Mouse (Mus musculus) liver, postnatal 0 days (tissue): ENCODE data around the gene Dock9. TPM values are rescaled to one million over a fixed set of nuclear protein-coding genes. Genes with fewer than 3 reads are reported as not detected.

Experiments
- ATAC-seq: fragments of 200-750 bp; cut with Nextera tagmentation; 2 replicates; pipeline ENCODE4 v1.8.0; 2017; ENCODE audit warnings: mild to moderate bottlenecking, moderate library complexity
- DNase-seq: peaks from one replicate; pipeline ENCODE4 v3.0.0-alpha.2; 2016
- H3K27ac ChIP-seq: fragments of 300-500 bp; sonication (generic); 2 replicates; pipeline ENCODE4 v1.5.1; 2014; ENCODE audit warnings: antibody characterized with exemption, moderate library complexity, mild to moderate bottlenecking, low read depth
- H3K27me3 ChIP-seq: fragments of 300-500 bp; sonication (generic); 2 replicates; pipeline ENCODE4 v1.6.1; 2014; ENCODE audit warnings: low read length, control low read depth, mixed read lengths; ENCODE audit not compliant: insufficient read depth
- H3K36me3 ChIP-seq: fragments of 300-500 bp; sonication (generic); replicated peaks from 2 replicates; pipeline ENCODE4 v1.6.1; 2014; ENCODE audit warnings: mild to moderate bottlenecking, control low read depth, low read length, moderate library complexity, mixed read lengths; ENCODE audit not compliant: insufficient read depth
- H3K4me1 ChIP-seq: fragments of 300-500 bp; sonication (generic); 2 replicates; pipeline ENCODE4 v1.6.1; 2014; ENCODE audit warnings: antibody characterized with exemption, mild to moderate bottlenecking, control low read depth; ENCODE audit not compliant: insufficient read depth
- H3K4me2 ChIP-seq: fragments of 300-500 bp; sonication (generic); 2 replicates; pipeline ENCODE4 v1.6.1; 2014; ENCODE audit warnings: low read depth, mild to moderate bottlenecking, low read length, moderate library complexity, mixed read lengths
- H3K4me3 ChIP-seq: fragments of 300-500 bp; sonication (generic); 2 replicates; pipeline ENCODE4 v1.5.1; 2014; ENCODE audit warnings: low read depth, low read length
- H3K9ac ChIP-seq: fragments of 300-500 bp; sonication (generic); replicated peaks from 2 replicates; pipeline ENCODE4 v1.6.1; 2014; ENCODE audit warnings: mild to moderate bottlenecking, moderate library complexity
- H3K9me3 ChIP-seq: fragments of 300-500 bp; sonication (generic); 2 replicates; pipeline ENCODE4 v1.6.1; 2016; ENCODE audit warnings: mild to moderate bottlenecking, control low read depth, low read length, mixed read lengths
- CTCF ChIP-seq: sonication (generic); IDR thresholded peaks from 2 replicates; pipeline ENCODE4 v1.5.1; 2016; ENCODE audit warnings: antibody characterized with exemption, low read depth
- EP300 ChIP-seq: IDR thresholded peaks from 2 replicates; pipeline ENCODE4 v1.6.1; 2016; ENCODE audit warnings: antibody characterized with exemption, low read depth, mild to moderate bottlenecking
- WGBS: fragments of 180-500 bp; shearing (Covaris S2); extraction: QIAGEN DNeasy Blood & Tissue Kit; methylation state at CpG from one replicate; pipeline ENCODE4 v1.1.7; 2014; ENCODE audit not compliant: insufficient replicate concordance; 5-methylcytosine and 5-hydroxymethylcytosine counted together
- polyA plus RNA-seq: library from polyadenylated mRNA; unstranded; fragments of >200 nt; fragmentation: Nextera tagmentation; extraction: Ambion mirVana; gene quantifications from 2 replicates; pipeline ENCODE4 v1.2.1, GENCODE M21; 2015

The Dock9 gene
- polyA plus RNA-seq, 1 experiment from 2014 or later = 1.4 TPM

DNA sequence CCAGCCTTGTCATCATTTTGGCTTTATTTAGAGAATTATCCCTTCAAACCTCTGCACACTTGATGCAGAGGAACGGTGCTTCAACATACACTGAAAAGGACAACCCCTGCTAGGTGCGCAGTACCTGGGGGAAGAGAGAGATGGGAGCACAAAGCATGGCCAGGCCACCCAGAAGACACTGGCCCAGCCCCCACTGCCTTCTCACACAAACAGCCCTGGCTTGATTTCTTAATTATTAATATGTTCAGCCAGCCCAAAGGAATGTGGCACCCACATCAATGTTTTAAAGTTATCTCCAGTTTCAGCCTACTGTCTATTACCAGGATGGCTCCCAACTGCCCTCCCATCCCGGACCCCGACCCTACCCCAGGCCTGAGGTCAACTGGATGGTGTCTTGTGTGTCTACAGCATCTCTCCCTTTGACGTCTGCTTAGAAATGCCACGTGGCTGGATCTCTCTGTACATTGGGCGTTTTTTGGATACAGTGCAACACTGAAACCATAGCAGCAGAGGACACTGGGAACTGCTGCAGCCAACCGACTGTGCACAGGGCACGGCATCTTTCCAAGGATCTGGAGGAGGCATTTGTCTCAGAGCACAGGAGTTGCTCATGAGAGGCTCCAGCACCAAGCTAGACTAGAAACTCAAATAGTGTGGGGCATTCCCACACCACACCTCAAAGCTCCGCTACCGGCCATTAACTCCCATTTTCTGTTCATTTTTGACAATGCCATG is 120.9 kb downstream of the Dock9 start:
- no peak for DNase-seq
- H3K4me2 ChIP-seq = no peak overlapping the region
- no peaks in the 10 kb centered on the region for H3K9me3 ChIP-seq
- no peaks in the 10 kb centered on the region for H3K36me3 ChIP-seq
- H3K27me3 ChIP-seq = no peaks in the 10 kb centered on the region
- no peak overlapping the region for H3K9ac ChIP-seq
- WGBS = 79% methylated on average over 11 of the region's 11 CpGs
- ATAC-seq = no peak
- no peak overlapping the region for H3K27ac ChIP-seq
- no peak overlapping the region for H3K4me3 ChIP-seq
- TF ChIP-seq EP300 (no peak), CTCF (no peak)
- no peaks in the 10 kb centered on the region; the same call in 1 of the 2 replicates for H3K4me1 ChIP-seq

DNA sequence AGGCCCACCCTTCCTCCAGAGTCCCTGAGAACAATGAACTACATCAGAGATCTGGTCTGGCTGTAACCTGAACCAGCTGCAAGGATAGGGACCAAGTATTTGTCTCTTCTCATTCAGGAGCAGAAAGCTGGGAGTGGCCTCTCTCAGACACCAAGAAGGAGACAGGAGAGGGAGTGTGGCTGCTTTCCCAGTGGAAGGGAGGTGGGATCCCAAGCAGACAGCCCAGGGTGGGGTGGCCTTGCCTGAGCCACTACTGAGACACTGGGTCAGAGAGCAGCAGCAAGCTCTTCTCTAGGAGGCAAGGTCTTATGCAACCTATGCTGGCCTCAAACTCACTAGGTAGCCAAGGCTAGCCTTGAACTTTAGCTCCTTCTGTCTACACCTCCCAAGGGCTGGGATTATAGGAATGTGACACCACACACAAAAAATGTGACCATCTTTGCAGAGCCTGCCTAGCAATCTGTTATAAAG is 121.5 kb downstream of the Dock9 start:
- H3K9ac ChIP-seq = no peak overlapping the region
- TF ChIP-seq EP300 = no peak
- TF ChIP-seq CTCF = no peak
- no peaks in the 10 kb centered on the region for H3K9me3 ChIP-seq
- no peaks in the 10 kb centered on the region for H3K27me3 ChIP-seq
- no peak for ATAC-seq
- DNase-seq = no peak
- H3K27ac ChIP-seq = no peak overlapping the region
- H3K36me3 ChIP-seq = no peaks in the 10 kb centered on the region
- H3K4me3 ChIP-seq = no peak overlapping the region
- H3K4me2 ChIP-seq = no peak overlapping the region
- no peaks in the 10 kb centered on the region; the same call in 1 of the 2 replicates for H3K4me1 ChIP-seq

DNA sequence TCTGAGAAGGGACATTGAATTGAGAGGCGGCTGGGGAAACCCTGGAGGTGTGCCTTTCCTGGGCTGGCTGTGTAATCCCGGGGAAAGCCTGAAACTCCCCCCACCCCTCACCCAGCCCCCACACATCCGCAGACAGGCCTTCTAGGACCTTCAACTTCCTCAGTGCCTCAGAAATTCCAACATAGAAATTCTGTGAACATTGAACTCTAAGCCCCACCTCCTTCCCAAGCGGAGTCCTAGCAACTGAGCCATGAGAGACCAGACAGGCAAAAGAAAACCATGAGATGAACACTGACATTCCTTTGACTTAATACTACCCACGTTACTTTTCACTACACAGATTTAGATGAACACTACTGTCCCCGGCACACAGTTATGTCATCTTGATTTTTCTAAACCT is 122.1 kb downstream of the Dock9 start:
- no peak; the same call in 1 of the 2 replicates for ATAC-seq
- Histone ChIP-seq H3K4me2 (no peak overlapping the region), H3K9me3 (no peaks in the 10 kb centered on the region), H3K27me3 (no peaks in the 10 kb centered on the region), H3K27ac (no peak overlapping the region), H3K36me3 (no peaks in the 10 kb centered on the region), H3K4me3 (no peak overlapping the region), H3K9ac (no peak overlapping the region), H3K4me1 (no peaks in the 10 kb centered on the region; the same call in 1 of the 2 replicates)
- 51% methylated on average over 6 of the region's 6 CpGs for WGBS
- TF ChIP-seq CTCF (no peak), EP300 (no peak)
- no peak for DNase-seq

DNA sequence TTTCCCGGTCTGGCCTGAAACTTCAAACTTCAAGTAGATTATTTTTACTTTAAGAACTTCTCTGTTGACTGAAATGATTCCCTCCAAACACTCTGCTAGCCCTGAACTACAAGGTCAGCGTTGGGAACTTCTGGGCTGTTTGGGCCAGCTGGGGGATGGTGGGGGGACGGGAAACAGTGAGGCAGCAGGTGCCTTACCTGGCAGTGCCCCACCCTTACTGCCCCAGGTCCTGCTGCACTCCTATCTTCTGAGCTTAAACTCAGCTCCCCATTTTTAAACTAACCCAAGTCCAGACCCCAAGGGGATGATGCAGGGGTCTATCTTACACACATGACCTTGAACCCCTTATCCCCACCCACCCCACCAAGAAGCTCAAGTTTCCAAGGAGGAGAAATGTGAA is 122.5 kb downstream of the Dock9 start:
- Histone ChIP-seq H3K9me3 (no peaks in the 10 kb centered on the region), H3K27me3 (no peaks in the 10 kb centered on the region), H3K4me1 (no peaks in the 10 kb centered on the region; the same call in 1 of the 2 replicates), H3K27ac (no peak overlapping the region), H3K9ac (no peak overlapping the region), H3K36me3 (no peaks in the 10 kb centered on the region), H3K4me3 (no peak overlapping the region), H3K4me2 (no peak overlapping the region)
- no peak for ATAC-seq
- DNase-seq = no peak
- TF ChIP-seq EP300 (no peak), CTCF (no peak)
- 70% methylated on average over 3 of the region's 3 CpGs for WGBS

DNA sequence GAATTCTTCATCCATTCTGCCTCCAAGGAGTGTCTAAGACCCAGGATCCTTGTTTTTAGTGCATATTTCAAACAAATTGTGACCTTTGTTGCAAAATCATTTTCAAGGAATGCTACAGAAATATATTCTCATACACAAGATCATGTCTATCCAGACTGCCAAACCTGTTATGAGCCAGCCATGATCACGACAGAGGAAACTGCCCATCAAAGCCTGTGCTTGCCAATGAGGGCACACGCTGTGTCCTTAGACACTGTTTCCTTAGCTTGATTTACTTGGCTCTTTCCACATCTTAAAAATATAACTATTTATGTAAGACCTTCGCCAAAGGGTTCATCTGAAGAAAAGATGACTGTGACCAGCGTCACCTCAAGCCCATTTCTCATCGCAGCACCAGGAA is 127.6 kb downstream of the Dock9 start:
- Histone ChIP-seq H3K4me2 (no peak overlapping the region), H3K4me3 (no peak overlapping the region), H3K27me3 (no peaks in the 10 kb centered on the region), H3K9ac (no peak overlapping the region), H3K4me1 (no peaks in the 10 kb centered on the region), H3K36me3 (no peaks in the 10 kb centered on the region), H3K9me3 (no peaks in the 10 kb centered on the region), H3K27ac (no peak overlapping the region)
- no peak for TF ChIP-seq CTCF
- no peak for TF ChIP-seq EP300
- 75% methylated on average over 5 of the region's 5 CpGs for whole genome bisulfite sequencing
- no peak for DNase-seq
- no peak for ATAC-seq

DNA sequence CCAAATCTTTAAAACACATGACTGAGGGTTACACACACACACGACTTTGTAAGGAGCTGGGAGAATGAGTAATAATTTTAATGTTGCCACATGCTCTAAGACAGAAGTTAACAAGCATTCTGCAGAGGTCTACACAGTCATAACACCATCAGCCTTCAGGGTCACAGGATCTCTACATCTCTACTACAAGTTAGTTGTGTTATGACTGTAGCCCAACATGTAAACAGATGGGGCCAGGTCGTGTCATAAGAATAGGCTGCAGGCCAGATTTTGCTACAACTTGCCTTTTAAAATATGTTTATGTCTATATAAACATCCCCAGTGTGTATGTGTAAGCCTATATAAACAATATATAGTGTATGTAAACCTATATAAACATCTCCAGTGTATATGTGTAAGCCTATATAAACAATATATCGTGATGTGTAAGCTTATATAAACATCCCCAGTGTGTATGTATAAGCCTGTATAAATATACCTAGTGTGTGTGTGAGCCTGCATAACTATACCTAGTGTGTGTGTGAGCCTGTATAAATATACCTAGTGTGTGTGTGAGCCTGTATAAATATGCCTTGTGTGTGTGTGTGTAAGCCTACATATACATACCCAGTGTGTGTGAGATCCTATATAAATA is 130.9 kb downstream of the Dock9 start:
- ATAC-seq (no peak), DNase-seq (no peak)
- no peaks in the 10 kb centered on the region for H3K9me3 ChIP-seq
- H3K9ac ChIP-seq = no peak overlapping the region
- 62% methylated on average over 3 of the region's 3 CpGs for WGBS
- H3K4me3 ChIP-seq = no peak overlapping the region
- no peak overlapping the region for H3K27ac ChIP-seq
- no peak for TF ChIP-seq CTCF
- no peak for TF ChIP-seq EP300
- no peaks in the 10 kb centered on the region for H3K4me1 ChIP-seq
- H3K27me3 ChIP-seq = no peaks in the 10 kb centered on the region
- no peak overlapping the region for H3K4me2 ChIP-seq
- no peaks in the 10 kb centered on the region for H3K36me3 ChIP-seq
